Mouse (Mus musculus) induced T-regulatory cell, adult 2 months (primary cell): ENCODE measurements around the gene Cox7a1.

Source experiments
- DNase-seq: peaks from one replicate; pipeline ENCODE4 v3.0.0-alpha.2; 2012; ENCODE audit warnings: low read depth

Gene Cox7a1

DNA sequence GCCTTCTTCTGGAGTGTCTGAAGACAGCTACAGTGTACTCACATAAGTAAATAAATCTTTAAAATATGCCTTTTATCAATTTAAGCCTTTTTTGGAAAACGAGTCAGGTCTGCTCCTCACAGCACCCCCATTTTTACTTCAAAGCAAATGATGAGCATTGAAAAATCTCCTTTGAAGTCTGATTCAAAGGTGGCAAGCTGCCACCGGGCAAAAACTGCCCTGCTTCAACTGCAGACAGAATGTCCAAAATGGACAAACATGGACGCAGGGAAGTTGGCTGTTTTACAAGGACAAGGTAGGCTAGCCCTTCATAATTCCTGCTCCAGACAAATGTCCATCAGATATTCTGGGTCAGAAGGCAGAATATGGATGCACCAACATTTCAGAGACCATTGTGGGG, 37.5 kb downstream of the Cox7a1 start:
- DNase-seq = no peak

DNA sequence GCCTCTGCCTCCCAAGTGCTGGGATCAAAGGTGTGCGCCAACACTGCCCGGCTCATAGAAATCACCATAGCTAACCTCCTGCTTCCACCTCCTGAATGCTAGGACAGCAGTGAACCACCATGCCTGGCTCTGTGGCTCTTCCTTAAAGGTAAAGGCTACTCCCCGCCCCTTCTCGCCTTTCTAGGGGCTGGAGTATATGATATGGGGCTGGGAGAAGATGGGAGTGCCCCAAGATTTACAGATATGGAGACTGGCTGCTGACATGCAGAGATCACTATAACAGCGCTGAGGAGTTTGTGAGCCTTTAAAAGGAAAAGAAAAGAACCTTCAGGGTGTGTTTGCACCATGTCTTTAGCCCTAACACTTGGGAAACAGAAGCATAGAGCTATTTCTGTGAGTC, 38.3 kb downstream of the Cox7a1 start:
- no peak for DNase-seq

DNA sequence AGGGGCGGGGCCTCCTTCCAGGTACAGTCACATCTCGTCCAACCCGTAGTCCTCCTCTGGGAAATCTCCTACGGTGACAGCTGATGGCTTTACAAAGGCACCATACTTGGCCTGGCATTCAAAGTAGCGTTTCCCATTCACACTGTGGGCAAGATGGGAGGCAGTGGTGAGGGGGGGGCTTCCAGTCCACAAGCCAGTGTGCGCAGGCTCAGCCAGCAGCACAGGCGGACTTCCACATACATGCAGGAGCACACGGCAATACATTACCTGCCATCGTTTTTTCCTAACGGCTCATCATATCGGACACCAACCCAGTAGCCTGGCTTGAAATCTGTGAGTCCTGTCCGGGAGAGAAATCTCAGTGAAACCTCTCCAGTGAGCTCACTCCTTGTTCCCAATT, 40.3 kb downstream of the Cox7a1 start:
- DNase-seq = no peak

DNA sequence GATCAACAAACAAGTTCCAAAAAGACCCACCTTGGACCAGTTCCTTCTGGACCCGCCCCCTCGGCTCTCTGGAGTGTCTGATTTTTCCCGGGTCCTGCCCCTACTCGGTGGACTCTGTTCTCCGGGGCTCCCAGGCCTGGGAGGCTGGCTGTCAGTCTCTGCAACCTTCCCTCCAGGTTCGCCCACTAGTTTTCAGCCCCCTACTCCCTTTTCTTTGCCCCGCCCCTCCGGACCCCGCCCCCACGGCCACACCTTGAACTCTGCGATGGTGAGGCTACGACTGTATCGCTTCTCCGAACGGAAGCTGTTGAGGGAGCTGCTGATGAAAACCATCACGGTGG, 47.4 kb downstream of the Cox7a1 start:
- DNase-seq = no peak

DNA sequence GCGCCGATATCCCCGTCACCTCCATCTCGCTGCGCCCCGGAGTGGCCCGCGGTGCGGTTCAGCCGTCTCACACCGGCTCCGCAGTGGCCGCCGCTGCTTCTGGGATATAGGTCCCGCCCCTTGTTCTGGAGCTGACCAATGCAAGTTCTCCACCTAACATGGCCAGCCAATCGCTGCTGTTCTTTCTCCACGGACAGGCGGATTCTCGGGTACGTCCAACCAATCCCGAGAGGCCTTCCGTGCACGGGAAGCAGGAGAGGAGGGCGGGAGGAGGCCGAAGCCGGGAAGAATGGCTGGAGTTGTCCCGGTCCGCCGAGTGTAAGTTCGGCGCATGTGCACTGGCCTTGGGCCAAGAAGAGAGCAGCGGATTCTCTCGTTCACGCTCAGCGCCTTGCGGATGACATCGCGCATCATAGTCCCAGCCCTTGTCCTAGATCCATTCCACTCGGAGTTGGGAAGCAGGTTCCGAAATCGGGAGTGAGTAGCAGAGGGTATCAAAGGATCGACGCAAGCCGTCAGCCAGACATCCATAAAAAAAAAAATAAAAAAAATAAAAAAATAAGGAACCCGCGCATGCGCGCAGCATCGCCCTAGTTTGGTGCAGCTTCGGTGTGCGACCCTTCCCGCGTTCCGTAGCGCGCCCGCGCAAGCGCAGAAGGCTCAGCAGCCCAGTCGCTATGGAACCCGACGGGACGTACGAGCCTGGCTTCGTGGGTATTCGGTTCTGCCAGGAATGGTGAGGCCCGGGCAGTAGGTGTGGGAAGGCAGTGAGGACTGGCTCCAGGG, 47.9 kb downstream of the Cox7a1 start, which contains the start of the genes Polr2i and Tbcb:
Polr2i (plus strand) TSS at position 280 of the 786 bp plus-strand sequence.
Tbcb (minus strand) TSS at position 604 of the 786 bp plus-strand sequence.
- peak; percentile 98 for DNase-seq

DNA sequence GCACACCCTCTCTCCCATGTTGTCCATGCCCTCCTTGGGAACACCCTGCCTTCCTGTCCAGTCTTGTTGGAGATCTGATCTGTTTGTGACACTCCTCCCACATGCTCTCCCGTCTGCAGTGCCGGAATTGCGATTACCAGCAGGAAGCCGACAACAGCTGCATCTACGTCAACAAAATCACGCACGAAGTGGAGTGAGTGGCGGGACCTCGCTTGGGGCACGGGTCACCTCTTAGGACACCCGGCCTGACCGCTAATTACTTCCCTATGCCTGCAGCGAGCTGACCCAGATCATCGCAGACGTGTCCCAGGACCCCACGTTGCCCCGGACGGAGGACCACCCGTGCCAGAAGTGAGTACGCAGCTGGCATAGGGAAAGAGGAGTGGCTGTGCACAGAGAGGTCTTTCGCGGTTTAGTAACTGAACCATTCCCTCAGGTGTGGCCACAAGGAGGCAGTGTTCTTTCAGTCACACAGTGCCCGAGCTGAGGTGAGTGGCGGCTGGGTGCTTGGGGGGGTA, 48.7 kb downstream of the Cox7a1 start:
- peak; percentile 81 for DNase-seq

DNA sequence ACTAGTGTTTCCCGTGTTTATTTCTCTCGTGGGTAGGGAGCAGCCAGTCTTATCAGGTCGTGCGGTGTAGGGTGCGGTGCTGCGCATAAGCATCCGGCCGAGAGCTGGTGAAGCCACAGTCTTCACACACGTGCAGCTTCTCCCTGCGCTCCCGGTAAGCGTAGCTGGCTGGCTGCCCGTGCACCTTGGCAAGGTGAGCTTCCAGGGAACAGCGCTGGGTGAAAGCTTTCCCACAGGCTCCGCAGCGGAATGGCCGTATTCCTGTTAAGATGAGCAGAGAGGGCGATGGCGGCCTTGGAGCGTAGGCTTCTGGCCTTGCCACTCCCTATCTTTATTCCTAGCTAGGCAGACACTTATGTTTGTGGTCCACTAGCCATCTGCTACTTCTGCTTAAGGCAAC, 49.4 kb downstream of the Cox7a1 start:
- DNase-seq = no peak

DNA sequence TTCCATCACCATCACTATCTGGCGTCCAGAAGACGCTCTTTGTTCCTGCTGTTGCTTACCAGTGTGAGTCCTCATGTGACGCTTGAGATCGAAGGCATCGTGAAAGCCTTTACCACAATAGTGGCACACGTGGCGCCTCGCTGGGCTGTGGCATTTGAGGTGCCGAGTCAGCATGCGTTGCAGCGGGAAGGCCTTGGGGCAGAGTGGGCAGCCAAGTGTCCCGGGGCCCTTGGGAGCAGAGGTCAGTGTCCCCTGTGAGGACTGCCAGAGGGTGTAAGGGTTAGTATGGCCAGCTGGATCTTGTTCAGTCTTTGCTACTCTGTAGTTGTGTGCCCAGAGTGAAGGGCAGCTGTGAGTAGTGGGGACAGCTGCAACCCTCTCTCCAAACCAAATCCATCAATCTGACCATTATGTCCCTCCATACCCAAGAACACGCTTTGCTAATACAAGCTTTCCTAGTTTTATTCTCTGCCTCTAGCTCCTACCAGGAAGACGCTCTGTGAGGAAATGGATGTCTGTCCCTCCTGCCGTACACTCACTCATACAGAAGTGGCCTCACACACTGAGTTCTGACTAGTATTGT, 50.4 kb downstream of the Cox7a1 start:
- DNase-seq = no peak

DNA sequence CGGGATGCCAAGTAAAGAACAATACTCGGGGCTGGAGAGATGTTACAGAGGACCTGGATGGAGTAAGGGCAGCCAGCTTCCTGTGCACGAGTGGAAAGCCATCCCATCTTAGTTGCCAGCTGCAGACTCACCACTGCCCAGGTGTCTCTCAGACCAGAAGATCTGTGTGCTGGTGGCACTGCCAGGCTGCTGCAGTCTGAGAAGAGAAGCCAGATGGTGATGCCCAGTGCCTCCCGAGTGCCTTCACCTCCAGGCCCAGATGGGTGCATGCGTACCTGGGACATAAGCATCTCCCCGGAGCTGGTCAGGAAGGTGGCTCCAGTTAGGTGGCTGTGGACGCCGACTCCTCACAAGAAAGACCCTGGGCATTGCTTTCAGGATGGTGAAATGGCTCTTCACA, 51.1 kb downstream of the Cox7a1 start:
- DNase-seq = no peak

DNA sequence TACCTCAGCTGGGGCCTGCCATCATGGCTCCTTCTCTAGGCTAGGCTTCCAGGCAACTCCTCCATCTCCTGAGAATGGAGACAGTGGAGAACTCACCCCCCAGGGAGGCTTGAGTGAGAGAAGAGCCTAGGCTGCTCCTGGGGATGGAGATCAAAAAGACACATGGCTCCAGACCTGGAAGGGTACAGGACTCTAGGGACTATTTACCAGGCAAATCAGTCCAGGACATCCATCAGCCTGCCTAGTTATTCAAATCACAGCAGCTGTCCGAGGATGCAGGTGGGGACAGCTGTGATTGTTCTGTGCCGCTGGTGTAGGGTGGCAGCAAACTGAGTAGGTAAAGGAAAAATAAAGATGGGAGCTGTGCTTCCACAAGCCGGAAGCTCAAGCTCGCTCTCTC, 51.7 kb downstream of the Cox7a1 start, which contains the start of gene Ovol3:
Ovol3 (minus strand) TSS at position 101 of the 400 bp plus-strand sequence.
- no peak for DNase-seq
